ENCODE assay signal across 12 mouse cellular contexts in genomic region chr14:102811678-102812081, GRCm38 (mm10).
DNase-seq lines count a peak whose midpoint lies in the region; ATAC-seq lines count a peak whose summit lies in the region.
"Had no signal": no experiment of that assay in that cellular context is flagged by ENCODE, and none has a peak within 500 bp of the region (broad histone marks: within the 10 kb centered on the region; RNA-seq: fewer than 3 reads in every experiment).

No protein-coding gene starts in this region.

- no peak overlapping the region for H3K4me3 ChIP-seq in heart, embryonic 10.5 days
- H3K4me3 ChIP-seq in lung, embryonic 16.5 days (ENCODE audit: low read length) = no peak overlapping the region
- no peak overlapping the region for H3K4me3 ChIP-seq in heart, embryonic 16.5 days (ENCODE audit: low read length)
- H3K4me3 ChIP-seq in stomach, embryonic 15.5 days (replicated peaks) = no peak overlapping the region
- H3K4me3 ChIP-seq: megakaryocyte, embryonic 14.5 days; neural tube, embryonic 13.5 days had no signal

- peaks cover under 1% of the 10 kb centered on the region; the same call in 1 of the 2 replicates for H3K4me1 ChIP-seq in heart, embryonic 10.5 days
- 0 out of 2 replicates have a peak, but pooled peaks cover 3% of the 10 kb centered on the region for H3K4me1 ChIP-seq in lung, embryonic 16.5 days (replicated peaks; ENCODE audit: control insufficient read depth, insufficient read depth, low read length)
- H3K4me1 ChIP-seq in heart, embryonic 16.5 days (ENCODE audit: control insufficient read depth, insufficient read depth, low read length) = peaks cover 6% of the 10 kb centered on the region
- 0 out of 2 replicates have a peak, but pooled peaks cover 3% of the 10 kb centered on the region for H3K4me1 ChIP-seq in stomach, embryonic 15.5 days
- H3K4me1 ChIP-seq: neural tube, embryonic 13.5 days had no signal

- intact Hi-C loops in left cerebral cortex, postnatal 14 days (cut with DNase I) = no loop called here

- WGBS in heart, embryonic 10.5 days = 56% methylated on average over 5 of the region's 5 CpGs
- WGBS in lung, embryonic 16.5 days = 35% methylated on average over 5 of the region's 5 CpGs
- 35% methylated on average over 5 of the region's 5 CpGs for WGBS in heart, embryonic 16.5 days
- WGBS in stomach, embryonic 15.5 days = 26% methylated on average over 5 of the region's 5 CpGs

- no peaks in the 10 kb centered on the region for H3K36me3 ChIP-seq in heart, embryonic 10.5 days
- H3K36me3 ChIP-seq in lung, embryonic 16.5 days (ENCODE audit: control insufficient read depth, insufficient read depth, low read length) = no peaks in the 10 kb centered on the region
- no peaks in the 10 kb centered on the region for H3K36me3 ChIP-seq in heart, embryonic 16.5 days (ENCODE audit: control insufficient read depth, insufficient read depth)
- no peaks in the 10 kb centered on the region for H3K36me3 ChIP-seq in stomach, embryonic 15.5 days
- H3K36me3 ChIP-seq: neural tube, embryonic 13.5 days had no signal

- no peaks in the 10 kb centered on the region for H3K27me3 ChIP-seq in heart, embryonic 10.5 days (ENCODE audit: insufficient read depth, poor library complexity, severe bottlenecking)
- H3K27me3 ChIP-seq in lung, embryonic 16.5 days (ENCODE audit: control insufficient read depth, insufficient read depth, low read depth, low read length) = no peaks in the 10 kb centered on the region
- no peaks in the 10 kb centered on the region for H3K27me3 ChIP-seq in heart, embryonic 16.5 days (ENCODE audit: control insufficient read depth, insufficient read depth, low read length)
- no peaks in the 10 kb centered on the region for H3K27me3 ChIP-seq in stomach, embryonic 15.5 days (replicated peaks)
- H3K27me3 ChIP-seq: megakaryocyte, embryonic 14.5 days; neural tube, embryonic 13.5 days had no signal

- no peak overlapping the region for H3K4me2 ChIP-seq in lung, embryonic 16.5 days (ENCODE audit: low read depth, low read length)
- H3K4me2 ChIP-seq in heart, embryonic 16.5 days (ENCODE audit: low read depth, low read length) = no peak overlapping the region; the same call in 1 of the 2 replicates
- H3K4me2 ChIP-seq in stomach, embryonic 15.5 days = no peak overlapping the region
- H3K4me2 ChIP-seq: neural tube, embryonic 13.5 days had no signal

- peak; percentile 94 for DNase-seq in heart, adult 11 months
- DNase-seq in heart, embryonic 10.5 days (ENCODE audit: low spot score) = no peak
- no peak for DNase-seq in lung, adult 18-20 months
- no peak for DNase-seq in left cerebral cortex, postnatal 14 days (ENCODE audit: low spot score in 2 of 2)
- no peak for DNase-seq in embryo, embryonic 11 days
- DNase-seq: cerebellum, postnatal 25 days; spleen, adult 18-20 months had no signal

- no peak overlapping the region for H3K9ac ChIP-seq in lung, embryonic 16.5 days (ENCODE audit: low read length)
- H3K9ac ChIP-seq in heart, embryonic 16.5 days (ENCODE audit: low read length) = no peak overlapping the region
- no peak overlapping the region for H3K9ac ChIP-seq in stomach, embryonic 15.5 days
- H3K9ac ChIP-seq: neural tube, embryonic 13.5 days had no signal

- peak; percentile 78 for ATAC-seq in lung, embryonic 16.5 days (ENCODE audit: low read depth)
- ATAC-seq in heart, embryonic 16.5 days (replicated peaks; ENCODE audit: extremely low read depth, insufficient read depth, low FRiP score) = 0 out of 2 replicates have a peak, but pooled peaks have one; percentile 32
- ATAC-seq in stomach, embryonic 15.5 days (ENCODE audit: insufficient read depth, low FRiP score, low read depth) = peak; percentile 65; the same call in 1 of the 2 replicates

- no peaks in the 10 kb centered on the region for H3K9me3 ChIP-seq in heart, embryonic 10.5 days
- no peaks in the 10 kb centered on the region for H3K9me3 ChIP-seq in lung, embryonic 16.5 days (ENCODE audit: control insufficient read depth, low read length)
- H3K9me3 ChIP-seq in heart, embryonic 16.5 days (replicated peaks; ENCODE audit: control insufficient read depth, low read length) = no peaks in the 10 kb centered on the region
- no peaks in the 10 kb centered on the region for H3K9me3 ChIP-seq in stomach, embryonic 15.5 days
- H3K9me3 ChIP-seq: megakaryocyte, embryonic 14.5 days; neural tube, embryonic 13.5 days had no signal

- no peak overlapping the region for H3K27ac ChIP-seq in heart, embryonic 10.5 days
- H3K27ac ChIP-seq in lung, embryonic 16.5 days (ENCODE audit: low read length) = peak overlapping the region; percentile 23
- peak overlapping the region; percentile 77 for H3K27ac ChIP-seq in heart, embryonic 16.5 days (ENCODE audit: low read length)
- peak overlapping the region; percentile 78 for H3K27ac ChIP-seq in stomach, embryonic 15.5 days
- H3K27ac ChIP-seq: neural tube, embryonic 13.5 days had no signal
